Mouse (Mus musculus): ENCODE results near the gene Ccdc93.

Gene Ccdc93

DNA sequence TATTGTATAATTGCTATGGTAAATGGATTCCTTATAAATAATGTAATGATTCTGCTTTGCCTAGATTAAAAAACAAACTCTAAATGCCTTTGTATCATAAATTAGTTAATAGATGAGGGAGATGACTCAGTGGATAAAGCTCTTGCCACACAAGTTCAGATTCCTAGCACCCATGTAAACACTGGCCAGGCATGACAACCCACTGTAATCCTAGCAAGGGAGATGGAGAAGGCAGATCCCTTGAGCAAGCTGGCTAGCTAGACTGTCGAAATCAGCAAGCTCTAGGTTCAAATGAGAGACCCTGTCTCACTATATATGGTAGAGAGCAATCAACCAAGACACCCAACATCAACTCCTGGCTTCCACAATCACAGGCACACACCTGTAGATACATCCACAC lies 87.8 kb downstream of the Ccdc93 start:
- no peak for DNase-seq (ENCODE audit: low spot score in 2 of 2)

DNA sequence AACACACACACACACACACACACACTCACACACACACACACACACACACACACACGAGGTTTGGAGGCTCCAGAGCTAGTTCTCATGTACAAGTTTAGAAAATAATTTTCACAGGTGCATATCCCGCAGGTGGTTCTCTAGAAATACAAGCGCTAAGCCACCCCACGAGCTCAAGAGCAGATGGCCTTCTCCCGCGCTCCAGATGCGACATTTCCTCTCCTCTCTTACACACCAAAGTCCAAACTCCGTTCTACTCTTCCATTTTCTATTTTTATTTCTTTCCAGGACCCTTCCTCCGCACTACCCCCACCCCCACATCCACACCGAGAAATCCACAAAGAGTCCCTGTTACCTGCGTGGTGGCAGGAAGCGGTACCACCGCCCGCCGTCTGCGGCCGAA lies 96.2 kb downstream of the Ccdc93 start:
- peak; percentile 51 to 60 for DNase-seq (ENCODE audit: low spot score in 2 of 2)

DNA sequence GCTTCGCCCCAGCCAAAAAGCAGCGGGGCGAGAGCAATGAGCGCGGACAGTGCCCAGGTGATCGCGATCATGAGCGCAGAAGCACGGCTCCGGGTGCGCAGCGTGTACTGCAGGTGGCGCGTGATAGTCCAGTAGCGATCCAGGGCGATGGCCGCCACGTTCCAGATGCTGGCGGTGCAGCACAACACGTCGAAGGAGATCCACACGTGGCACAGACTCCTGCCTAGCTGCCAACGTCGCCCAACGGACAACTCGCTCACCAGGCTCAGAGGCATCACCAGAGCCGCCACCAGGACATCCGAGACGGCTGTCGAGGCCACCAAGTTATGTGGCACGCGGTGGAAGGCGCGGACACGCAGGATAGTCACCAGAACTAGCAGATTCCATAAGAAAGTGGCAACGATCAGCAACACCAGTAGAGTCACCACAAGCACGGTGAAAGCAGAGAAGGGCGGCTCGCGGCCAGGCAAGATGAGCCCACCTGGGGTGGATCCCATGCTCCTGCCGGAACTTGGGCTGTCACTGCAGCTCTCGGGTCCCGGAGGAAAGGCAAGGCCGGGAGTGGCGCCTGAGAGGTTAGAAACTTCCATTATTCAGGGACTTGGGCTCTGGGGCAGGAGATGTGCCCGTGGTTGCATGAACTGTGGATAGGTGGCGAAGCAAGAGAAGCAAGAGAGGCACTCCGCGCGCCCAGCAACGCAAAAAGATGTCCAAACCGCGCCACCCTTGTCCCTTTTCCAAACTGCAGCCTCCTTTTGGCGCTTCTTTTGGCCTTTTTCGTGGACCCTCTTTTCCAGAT lies 97.0 kb downstream of the Ccdc93 start:
- peak; percentile 22 to 31 for DNase-seq (ENCODE audit: low spot score in 2 of 2)

DNA sequence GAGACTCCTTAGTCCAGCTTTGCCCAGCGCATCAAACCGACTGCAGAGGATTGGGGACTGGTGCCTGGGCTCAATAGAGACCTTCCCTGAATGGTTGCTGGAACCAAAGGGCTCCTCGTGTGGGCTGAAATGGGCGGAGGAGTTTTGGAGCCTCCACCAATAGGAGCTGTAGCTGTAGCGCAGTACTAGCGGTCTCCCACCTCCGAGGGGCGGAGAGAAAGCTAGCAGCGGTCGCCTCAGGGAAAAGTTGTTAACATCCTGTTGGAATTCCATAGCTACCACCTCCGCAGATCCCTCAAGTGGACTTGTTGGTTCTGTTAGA lies 97.5 kb downstream of the Ccdc93 start, which contains the start of gene Htr5b:
Gene Htr5b, minus strand, starts transcription at position 67 of the 322 bp plus-strand sequence.
- DNase-seq (ENCODE audit: low spot score in 2 of 2): peak; percentile 26 to 31

DNA sequence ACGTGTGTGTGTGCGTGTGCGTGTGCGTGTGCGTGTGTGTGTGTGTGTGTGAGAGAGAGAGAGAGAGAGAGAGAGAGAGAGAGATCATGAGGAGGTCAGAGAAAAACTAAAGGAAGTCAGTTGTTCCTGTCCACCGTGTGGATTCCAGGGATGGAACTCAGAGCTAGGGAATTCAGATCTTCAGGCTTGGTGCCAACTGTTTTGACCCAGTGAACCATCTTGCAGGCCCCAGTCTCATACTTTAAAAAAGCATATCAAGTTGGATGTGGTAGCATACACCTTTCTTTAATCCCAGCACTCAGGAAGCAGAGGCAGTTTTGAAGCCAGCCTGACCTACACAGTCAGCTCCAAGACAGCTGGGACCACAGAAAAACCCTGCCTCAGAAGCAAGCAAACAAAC lies 98.4 kb downstream of the Ccdc93 start:
- no peak for DNase-seq (ENCODE audit: low spot score in 2 of 2)

DNA sequence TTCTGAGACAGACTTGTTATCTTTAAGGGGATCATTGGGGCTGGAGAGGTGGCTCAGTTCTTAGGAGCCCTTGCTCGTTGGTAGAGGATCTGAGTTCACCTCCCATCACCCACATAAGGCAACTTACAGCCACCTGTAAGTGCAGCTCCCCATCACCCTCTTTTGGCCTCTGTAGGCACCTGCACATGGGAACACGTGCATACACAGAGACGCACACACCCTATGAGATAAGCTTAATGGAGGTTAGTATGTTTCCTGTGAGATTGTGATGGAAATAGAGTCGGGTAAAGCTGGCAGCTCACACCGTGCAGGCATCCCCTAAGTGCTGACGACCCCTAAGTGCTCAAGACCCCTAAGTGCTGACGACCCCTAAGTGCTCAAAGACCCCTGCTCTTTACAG lies 100.6 kb downstream of the Ccdc93 start:
- no peak for DNase-seq (ENCODE audit: low spot score in 2 of 2)

DNA sequence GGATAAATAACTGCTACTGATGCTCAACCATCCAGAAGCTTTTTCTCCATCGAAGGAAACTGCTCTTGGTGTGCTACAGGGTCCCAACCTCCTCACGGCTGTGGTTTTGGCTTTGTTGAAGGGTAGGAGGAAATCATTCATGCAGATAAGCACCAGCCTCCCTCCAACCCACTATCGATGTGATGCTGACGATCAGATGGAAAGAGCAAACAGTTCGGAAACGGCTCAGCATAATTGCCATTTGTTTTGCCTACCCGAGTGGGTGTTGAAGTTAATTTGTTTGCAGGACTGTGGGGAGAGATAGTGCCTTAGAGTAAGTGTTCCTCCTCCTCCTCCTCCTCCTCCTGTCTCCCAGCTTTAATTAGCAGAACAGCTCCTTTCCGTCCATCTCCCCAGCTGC lies 109.5 kb downstream of the Ccdc93 start:
- peak in 1 of 2 experiments; percentile 41 for DNase-seq (ENCODE audit: low spot score in 2 of 2)

DNA sequence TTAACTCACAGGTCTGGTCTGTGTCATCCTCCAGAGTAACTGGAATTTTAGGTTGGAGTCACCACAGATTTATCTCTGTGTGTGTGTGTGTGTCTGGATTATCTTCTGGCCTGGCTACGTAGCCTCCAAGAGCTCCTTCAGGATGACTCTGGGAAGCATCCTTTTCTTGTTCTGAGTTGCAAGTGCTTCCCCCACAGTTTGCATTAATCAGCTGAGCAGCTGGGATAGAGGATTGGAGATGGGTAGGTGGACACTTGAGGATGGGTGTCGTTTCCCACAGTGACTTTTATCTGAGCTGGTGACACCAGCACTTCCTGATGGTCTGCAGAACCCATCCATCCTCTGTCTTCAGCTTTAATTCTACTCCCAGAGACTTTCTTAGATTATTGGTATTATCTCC lies 116.0 kb downstream of the Ccdc93 start:
- DNase-seq (ENCODE audit: low spot score in 2 of 2): peak; percentile 38 to 39

DNA sequence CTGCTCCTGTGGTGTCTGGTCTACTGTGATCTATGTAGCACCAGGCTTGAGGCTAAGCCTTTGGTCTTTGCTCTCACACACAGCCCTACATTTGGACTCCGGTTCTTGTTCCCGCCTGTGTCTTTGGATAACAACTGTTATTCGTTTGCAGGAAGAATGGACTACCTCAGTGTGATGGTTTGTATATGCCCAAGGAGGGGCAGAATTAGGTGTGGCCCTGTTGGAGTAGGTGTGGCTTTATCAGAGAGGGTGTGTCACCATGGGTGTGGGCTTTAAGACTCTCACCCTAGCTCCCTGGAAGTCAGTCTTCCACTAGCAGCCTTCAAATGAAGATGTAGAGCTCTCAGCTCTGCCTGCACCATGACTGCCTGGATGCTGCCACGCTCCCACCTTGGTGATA lies 117.8 kb downstream of the Ccdc93 start:
- no peak for DNase-seq (ENCODE audit: low spot score in 2 of 2)

DNA sequence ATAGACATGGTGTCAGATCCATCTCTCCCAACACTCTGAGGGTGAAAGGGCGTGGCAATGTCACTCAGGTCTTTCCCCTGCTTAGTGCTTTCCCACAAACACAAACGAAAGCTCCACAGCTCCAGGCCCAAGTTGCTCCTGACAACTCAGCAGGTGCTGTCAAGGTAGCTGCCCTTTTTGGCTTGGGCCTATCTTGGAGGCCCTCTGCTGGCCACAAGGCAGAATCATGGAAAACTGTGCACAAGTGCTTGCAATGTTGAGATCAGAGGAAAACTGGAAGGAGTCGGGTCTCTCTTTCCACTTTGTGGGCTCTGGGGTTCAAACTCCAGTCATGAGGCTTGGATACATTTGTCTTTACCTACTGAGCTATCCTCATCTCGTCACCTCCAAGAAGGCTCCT lies 118.6 kb downstream of the Ccdc93 start:
- DNase-seq (ENCODE audit: low spot score in 2 of 2): peak in 1 of 2 experiments; percentile 33

DNA sequence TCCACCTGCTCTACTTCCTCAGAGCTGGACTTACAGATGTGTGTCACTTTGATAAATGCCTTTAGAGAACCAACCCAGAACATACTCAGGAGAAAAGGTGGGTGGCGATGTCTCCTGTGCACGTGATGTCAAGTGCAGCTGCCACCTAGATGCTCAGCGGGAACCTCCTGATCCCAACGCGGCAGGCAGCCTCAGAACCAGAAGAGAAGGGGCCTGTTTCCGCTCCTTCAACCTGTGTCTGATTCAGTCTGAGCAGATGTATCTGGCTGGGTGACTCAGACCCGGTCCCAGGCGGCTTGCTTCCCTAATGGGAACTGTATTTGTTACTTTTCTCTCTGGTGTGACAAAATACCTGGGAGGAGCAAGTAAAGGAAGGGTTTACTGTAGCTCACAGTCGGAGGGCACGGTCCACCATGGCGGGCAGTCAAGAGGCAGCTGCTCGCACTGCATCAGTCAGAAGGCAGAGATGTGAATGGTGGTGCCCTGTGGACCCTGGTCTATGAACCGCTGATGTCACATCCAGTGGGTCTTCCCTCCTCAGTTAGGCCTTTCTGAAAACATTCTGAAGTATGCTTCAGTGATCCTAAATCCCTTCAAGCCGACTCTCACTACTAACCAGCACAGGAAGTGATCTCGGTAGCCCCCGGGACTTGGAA lies 120.1 kb downstream of the Ccdc93 start:
- peak; percentile 11 to 28 for DNase-seq (ENCODE audit: low spot score in 2 of 2)

DNA sequence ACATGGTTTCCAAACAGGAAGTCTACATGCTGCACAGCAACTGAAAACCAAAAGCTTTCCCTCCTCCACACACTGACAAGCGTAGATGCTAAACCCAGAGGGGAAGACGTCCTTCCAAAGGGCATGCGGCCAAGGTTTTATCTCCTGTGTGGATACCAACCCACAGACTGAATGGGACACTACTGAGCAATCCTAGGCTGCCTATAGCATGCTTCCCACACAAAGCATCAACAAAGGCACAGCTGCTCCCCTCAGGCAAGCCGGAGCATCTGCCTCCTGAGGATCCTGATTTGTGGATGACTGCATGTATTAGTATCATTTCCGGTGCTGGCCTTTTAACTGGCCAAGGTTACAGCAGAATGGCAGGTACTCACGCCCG lies 120.6 kb downstream of the Ccdc93 start:
- DNase-seq (ENCODE audit: low spot score in 2 of 2): peak; percentile 36 to 51
